Mouse (Mus musculus) midbrain, embryonic 12.5 days (tissue): ENCODE measurements around the gene Nr2f6. TPM values are rescaled to one million over a fixed set of nuclear protein-coding genes. Genes with fewer than 3 reads are reported as not detected.

Experiments used
- ATAC-seq: fragments of 200-750 bp; cut with Nextera tagmentation; 2 replicates; pipeline ENCODE4 v1.8.0; 2017; ENCODE audit warnings: low read depth, moderate TSS enrichment, moderate library complexity; ENCODE audit not compliant: low FRiP score
- H3K27ac ChIP-seq: fragments of 300-500 bp; sonication (generic); replicated peaks from 2 replicates; pipeline ENCODE4 v1.5.1; 2016; ENCODE audit warnings: mild to moderate bottlenecking
- H3K27me3 ChIP-seq: fragments of 300-500 bp; sonication (generic); 2 replicates; pipeline ENCODE4 v1.6.1; 2016; ENCODE audit warnings: mild to moderate bottlenecking
- H3K36me3 ChIP-seq: fragments of 300-500 bp; sonication (generic); 2 replicates; pipeline ENCODE4 v1.6.1; 2016
- H3K4me1 ChIP-seq: fragments of 300-500 bp; sonication (generic); 2 replicates; pipeline ENCODE4 v1.6.1; 2016
- H3K4me2 ChIP-seq: fragments of 300-500 bp; sonication (generic); replicated peaks from 2 replicates; pipeline ENCODE4 v1.6.1; 2016; ENCODE audit warnings: mild to moderate bottlenecking, moderate library complexity
- H3K4me3 ChIP-seq: fragments of 300-500 bp; sonication (generic); 2 replicates; pipeline ENCODE4 v1.5.1; 2016; ENCODE audit warnings: mild to moderate bottlenecking
- H3K9ac ChIP-seq: fragments of 300-500 bp; sonication (generic); replicated peaks from 2 replicates; pipeline ENCODE4 v1.6.1; 2016; ENCODE audit warnings: mild to moderate bottlenecking, moderate library complexity
- H3K9me3 ChIP-seq: fragments of 300-500 bp; sonication (generic); 2 replicates; pipeline ENCODE4 v1.6.1; 2016; ENCODE audit warnings: mild to moderate bottlenecking
- WGBS: fragments of 180-500 bp; shearing (Covaris S2); methylation state at CpG from one replicate; pipeline ENCODE4 v1.1.7; 2016; 5-methylcytosine and 5-hydroxymethylcytosine counted together
- polyA plus RNA-seq: library from polyadenylated mRNA; unstranded; fragments of >200 nt; fragmentation: Nextera tagmentation; extraction: Ambion mirVana; gene quantifications from 2 replicates; pipeline ENCODE4 v1.2.1, GENCODE M21; 2016

Nr2f6 gene
- 54.4 and 58.5 TPM in 2 replicates for polyA plus RNA-seq

DNA sequence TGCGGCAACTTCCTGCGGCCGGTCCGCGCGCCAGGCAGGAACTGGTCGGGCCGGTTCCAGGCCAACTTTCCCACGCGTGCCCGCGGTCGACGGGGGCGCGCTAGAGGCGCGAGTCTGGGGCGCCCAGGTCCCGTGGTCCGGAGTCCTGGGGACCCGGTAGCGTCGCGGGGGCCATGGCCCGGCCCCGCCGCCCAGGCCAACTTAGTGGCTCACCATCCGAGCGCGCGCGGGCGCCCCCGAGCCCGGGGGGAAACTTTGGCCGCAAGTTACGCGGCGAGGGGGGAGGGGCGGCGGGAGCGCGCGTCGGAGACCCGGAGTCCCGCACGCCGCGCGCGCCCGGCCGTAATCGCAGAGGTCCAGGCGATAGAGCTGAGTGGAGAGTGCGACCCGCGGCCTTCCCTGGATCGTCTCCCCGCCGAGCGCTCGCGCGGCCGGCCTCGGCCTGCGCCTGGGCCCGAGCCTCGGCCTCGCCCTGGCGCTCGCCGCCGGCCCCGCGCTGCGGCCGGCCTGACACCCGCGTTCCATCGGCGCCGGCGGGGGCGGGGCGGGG, at the start of gene Nr2f6:
Nr2f6 (minus strand) TSS at position 540 of the 550 bp plus-strand sequence.
- Histone ChIP-seq H3K27me3 (peaks cover 20% of the 10 kb centered on the region), H3K9ac (peak within 1 kb of the TSS; percentile 87), H3K27ac (peak within 1 kb of the TSS; percentile 92), H3K4me2 (peak within 1 kb of the TSS; percentile 98), H3K9me3 (no peaks in the 10 kb centered on the region), H3K4me3 (peak within 1 kb of the TSS; percentile 84), H3K36me3 (peaks cover 4% of the 10 kb centered on the region; the same call in 1 of the 2 replicates), H3K4me1 (peaks cover 54% of the 10 kb centered on the region)
- ATAC-seq: peak; percentile 70
- WGBS: 1% methylated on average over 63 of the region's 89 CpGs

DNA sequence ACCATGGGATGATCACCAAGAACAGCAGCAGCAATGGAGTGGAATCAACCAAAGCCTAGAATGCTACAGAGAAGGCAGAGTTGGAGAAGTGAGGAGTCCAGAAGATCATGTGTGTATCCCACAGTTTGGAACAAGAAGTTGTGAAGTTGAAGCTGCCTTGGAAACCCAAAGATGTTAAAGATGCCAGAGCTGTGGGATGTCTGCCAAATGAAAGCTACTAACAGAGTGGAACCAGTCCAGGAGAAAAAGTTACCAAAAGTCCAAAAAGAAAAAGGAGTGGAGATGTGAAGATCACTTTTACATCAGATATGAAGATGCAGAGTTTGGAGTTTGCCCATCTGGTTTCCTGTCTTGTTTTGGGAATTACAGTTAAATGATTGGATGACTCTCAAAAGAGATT, 40.4 kb upstream of the Nr2f6 start:
- no peak for ATAC-seq
- Histone ChIP-seq H3K9me3 (peaks cover 7% of the 10 kb centered on the region; the same call in 1 of the 2 replicates), H3K4me3 (no peak overlapping the region), H3K27me3 (0 out of 2 replicates have a peak, but pooled peaks cover 4% of the 10 kb centered on the region), H3K36me3 (no peaks in the 10 kb centered on the region), H3K4me1 (no peaks in the 10 kb centered on the region), H3K4me2 (no peak overlapping the region), H3K27ac (no peak overlapping the region), H3K9ac (no peak overlapping the region)

DNA sequence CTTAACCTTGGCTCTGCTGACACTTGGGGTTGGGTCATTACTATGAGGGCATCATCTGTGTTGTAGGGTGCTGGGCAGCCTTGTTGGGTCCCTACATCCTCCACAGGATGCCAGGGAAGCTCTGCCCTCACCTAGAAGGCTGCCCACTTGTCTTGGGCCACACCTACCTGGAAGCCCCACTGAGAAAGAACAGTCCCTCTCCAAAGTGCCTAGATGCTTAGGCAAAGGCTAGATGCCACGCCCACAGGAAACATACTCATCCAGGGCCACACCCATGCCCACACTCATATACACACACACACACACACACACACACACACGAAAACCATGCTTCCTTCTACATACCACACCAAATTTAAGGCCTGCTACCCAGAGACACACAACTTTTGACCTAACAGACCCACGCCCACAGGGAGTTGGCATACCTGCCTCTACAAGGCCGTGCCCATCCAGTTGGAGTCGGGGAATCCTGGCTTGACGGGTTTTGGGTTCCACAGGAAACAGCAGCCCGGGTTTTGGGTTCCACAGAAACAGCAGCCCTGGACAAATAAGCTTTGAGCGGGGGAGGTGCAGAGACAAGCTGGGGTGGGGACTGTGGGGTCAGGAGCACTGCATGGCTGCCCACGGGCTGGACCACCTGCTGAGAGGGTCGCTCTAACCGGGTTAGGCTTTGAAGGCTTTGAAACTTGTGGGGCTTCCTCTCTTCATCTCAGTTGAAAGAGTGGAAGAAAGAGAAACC, 29.9 kb upstream of the Nr2f6 start:
- 49% methylated on average over 11 of the region's 11 CpGs for WGBS
- no peak overlapping the region for H3K9ac ChIP-seq
- H3K4me2 ChIP-seq: no peak overlapping the region
- H3K36me3 ChIP-seq: peaks cover 31% of the 10 kb centered on the region
- H3K27ac ChIP-seq: no peak overlapping the region
- H3K4me3 ChIP-seq: no peak overlapping the region
- H3K4me1 ChIP-seq: peaks cover 15% of the 10 kb centered on the region
- no peaks in the 10 kb centered on the region; the same call in 1 of the 2 replicates for H3K27me3 ChIP-seq
- no peaks in the 10 kb centered on the region for H3K9me3 ChIP-seq
- ATAC-seq: no peak

DNA sequence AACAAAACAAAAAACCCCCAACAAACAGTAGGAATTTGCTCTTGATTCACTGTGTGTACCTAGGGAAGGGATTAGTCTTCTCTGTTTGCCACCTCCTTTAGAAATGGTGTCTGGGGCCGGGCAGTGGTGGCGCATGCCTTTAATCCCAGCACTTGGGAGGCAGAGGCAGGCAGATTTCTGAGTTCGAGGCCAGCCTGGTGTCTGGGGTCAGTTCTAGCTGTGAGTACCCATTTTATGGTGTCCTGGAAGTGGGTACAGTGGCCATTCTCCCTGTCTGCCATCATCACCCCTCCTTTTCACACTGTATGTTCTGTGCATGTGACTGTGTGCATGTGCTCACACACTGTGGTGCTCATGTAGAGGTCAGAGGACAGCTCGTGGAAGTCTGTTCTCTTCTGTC, 26.5 kb upstream of the Nr2f6 start:
- Histone ChIP-seq H3K27me3 (no peaks in the 10 kb centered on the region; the same call in 1 of the 2 replicates), H3K27ac (no peak overlapping the region), H3K4me3 (no peak overlapping the region), H3K9me3 (no peaks in the 10 kb centered on the region), H3K36me3 (peaks cover 35% of the 10 kb centered on the region), H3K4me2 (no peak overlapping the region), H3K4me1 (peaks cover 29% of the 10 kb centered on the region), H3K9ac (no peak overlapping the region)
- WGBS: 98% methylated on average over 4 of the region's 4 CpGs
- no peak for ATAC-seq

DNA sequence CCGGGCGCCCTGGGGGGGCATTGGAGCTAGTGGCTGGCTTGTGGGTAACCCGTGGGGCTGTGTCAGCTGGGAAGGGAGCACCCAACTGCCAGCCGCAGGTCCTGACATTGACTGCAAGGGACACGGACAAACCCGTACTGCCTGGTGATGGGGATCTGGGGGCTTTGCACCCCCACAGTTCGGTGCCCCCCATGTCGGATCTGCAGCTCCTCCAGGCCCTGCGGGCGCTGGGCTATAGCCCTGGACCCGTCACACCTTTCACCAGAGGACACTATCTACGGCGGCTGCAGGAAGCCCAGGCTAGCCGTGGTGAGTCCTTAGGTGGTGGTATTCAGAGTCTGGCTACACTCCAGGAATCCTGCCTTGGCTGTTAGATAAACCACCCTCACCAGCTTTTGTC, 25.7 kb upstream of the Nr2f6 start:
- Histone ChIP-seq H3K27me3 (no peaks in the 10 kb centered on the region; the same call in 1 of the 2 replicates), H3K9me3 (no peaks in the 10 kb centered on the region), H3K4me1 (peaks cover 29% of the 10 kb centered on the region), H3K36me3 (peaks cover 35% of the 10 kb centered on the region), H3K4me2 (peak overlapping the region; percentile 83), H3K4me3 (0 out of 2 replicates have a peak overlapping the region, but pooled peaks have one; percentile 65), H3K27ac (no peak overlapping the region), H3K9ac (peak overlapping the region; percentile 17; the same call in 1 of the 2 replicates)
- 92% methylated on average over 14 of the region's 14 CpGs for WGBS
- ATAC-seq: no peak

DNA sequence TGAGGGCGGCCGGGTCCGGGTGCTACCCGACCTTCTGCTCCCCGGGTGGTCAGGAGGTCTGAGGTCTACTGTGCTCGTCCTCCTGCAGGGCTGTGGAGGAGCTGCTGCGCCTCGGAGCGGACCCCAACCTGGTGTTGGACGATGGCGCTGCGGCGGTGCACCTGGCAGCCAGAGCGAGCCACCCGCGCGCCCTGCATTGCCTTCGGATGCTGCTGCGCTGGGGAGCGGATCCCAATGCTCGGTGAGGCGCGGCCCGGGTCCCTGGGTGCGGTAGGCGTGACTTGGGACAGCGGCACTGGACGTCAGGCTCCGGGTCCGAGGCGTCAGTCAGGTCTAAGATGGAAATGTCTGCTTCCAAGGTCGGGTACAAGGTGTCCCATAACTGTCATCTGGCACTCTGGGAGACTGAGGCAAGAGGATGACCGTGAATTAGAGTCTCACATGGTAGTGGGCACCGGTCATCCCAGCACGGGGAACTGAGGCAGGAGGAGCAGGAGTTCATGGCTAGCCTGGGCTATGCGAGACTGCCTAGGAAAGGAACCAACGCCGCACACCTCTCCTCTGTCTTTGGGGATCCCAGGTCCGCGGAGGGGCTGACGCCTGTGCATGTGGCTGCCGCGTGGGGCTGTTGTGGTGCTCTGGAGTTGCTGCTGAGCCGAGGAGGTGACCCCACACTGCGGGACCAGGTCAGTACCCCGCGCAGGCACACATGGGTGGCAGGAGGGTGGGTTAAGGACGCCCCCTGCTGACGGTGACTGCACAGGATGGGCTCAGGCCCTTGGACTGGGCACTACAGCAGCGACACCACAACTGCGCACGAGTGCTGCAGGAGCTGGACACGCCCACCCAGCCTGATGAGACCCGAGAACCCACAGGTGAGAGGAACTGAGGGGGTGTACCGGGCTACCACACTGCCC, 24.6 kb upstream of the Nr2f6 start:
- Histone ChIP-seq H3K4me2 (peak overlapping the region; percentile 83), H3K4me1 (peaks cover 25% of the 10 kb centered on the region), H3K36me3 (peaks cover 35% of the 10 kb centered on the region), H3K9me3 (no peaks in the 10 kb centered on the region), H3K4me3 (peak overlapping the region; percentile 65), H3K27ac (peak overlapping the region; percentile 63; the same call in 1 of the 2 replicates), H3K9ac (peak overlapping the region; percentile 66), H3K27me3 (no peaks in the 10 kb centered on the region)
- WGBS: 1% methylated on average over 55 of the region's 55 CpGs
- ATAC-seq: peak; percentile 79

DNA sequence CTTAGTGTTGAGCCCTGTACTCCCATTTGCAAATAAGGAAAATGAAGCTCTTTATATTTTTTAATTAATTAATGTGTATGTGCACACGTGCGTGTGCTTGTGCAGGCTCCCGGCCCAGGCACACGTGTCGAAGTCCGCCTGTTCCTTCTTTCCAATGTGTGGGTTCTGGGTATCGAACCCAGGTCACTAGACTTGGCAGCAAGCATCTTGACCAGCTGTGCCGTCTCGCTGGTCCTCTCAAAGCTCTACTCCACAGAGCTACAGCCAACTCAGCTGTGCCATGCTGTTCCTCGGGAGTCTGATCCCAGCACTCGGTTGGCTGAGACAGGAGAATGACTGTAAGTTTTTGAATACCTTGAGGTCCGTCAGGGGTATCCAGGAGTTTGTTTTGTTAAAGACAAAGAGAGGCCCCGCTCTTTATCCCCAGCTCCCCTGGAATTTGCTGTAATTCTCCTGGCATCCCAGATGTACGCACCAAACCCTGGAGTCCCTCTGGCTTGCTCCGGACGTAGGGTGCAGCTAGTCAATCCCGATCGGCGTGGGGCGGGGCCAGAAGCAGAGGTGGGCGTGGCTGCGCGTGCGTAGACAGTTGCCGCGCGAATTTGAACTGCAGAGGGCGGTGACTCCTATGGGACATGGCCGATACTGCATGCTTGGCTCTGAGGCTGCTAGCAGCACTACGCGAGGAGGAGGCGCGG, 23.8 kb upstream of the Nr2f6 start, which contains the start of gene Ankle1:
Ankle1 (plus strand) TSS at position 610 of the 698 bp plus-strand sequence.
- H3K36me3 ChIP-seq: peaks cover 39% of the 10 kb centered on the region
- H3K27ac ChIP-seq: peak within 1 kb of the TSS; percentile 63

DNA sequence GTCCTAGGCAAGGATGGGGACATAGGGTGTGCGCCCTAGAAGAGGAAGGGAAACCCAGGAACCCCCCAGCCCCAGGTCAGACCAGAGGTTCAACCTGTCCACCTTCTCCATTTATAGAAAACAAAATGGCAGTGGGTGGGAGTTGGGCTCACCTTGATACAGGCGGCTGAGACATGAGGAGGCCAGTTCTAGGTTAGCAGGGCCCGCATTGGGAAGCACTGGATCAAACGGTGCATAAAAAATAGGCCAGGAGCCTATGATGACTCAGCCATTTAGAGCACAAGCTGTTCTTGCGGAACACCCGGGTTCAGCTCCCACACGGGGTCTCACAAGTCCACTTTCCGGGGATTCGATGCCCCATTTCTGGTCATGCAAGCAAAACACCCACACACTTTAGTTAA, 23.2 kb upstream of the Nr2f6 start:
- Histone ChIP-seq H3K4me2 (peak overlapping the region; percentile 83; the same call in 1 of the 2 replicates), H3K4me1 (peaks cover 25% of the 10 kb centered on the region), H3K27me3 (no peaks in the 10 kb centered on the region), H3K27ac (no peak overlapping the region), H3K9me3 (no peaks in the 10 kb centered on the region), H3K36me3 (peaks cover 41% of the 10 kb centered on the region), H3K9ac (no peak overlapping the region), H3K4me3 (no peak overlapping the region)
- no peak for ATAC-seq
- WGBS: 90% methylated on average over 9 of the region's 9 CpGs

More for the DNA sequence above, 23.8 kb upstream of the Nr2f6 start, which contains the start of gene Ankle1:
- peak; percentile 88 for ATAC-seq
- H3K4me3 ChIP-seq: peak within 1 kb of the TSS; percentile 65
- peaks cover 25% of the 10 kb centered on the region for H3K4me1 ChIP-seq
- WGBS: 17% methylated on average over 33 of the region's 33 CpGs
- no peaks in the 10 kb centered on the region for H3K27me3 ChIP-seq
- H3K9me3 ChIP-seq: no peaks in the 10 kb centered on the region
- H3K9ac ChIP-seq: peak within 1 kb of the TSS; percentile 66
- peak within 1 kb of the TSS; percentile 83 for H3K4me2 ChIP-seq

DNA sequence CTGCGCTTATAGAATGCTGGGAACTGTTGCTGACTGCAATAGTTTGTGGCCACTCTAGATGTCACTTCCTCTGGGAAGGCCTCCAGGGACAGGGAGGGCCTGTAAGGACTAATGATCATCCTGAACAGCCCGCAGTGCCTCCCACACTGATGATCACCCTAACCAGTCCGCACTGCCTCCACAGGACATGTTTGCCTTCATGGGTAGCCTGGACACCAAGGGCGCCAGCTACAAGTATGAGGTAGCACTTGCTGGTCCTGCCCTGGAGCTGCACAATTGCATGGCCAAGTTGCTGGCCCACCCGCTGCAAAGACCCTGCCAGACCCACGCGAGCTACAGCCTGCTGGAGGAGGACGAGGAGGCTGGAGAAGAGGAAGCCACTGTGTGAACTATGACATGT, 22.3 kb upstream of the Nr2f6 start:
- WGBS: 92% methylated on average over 8 of the region's 8 CpGs
- no peak for ATAC-seq
- no peak overlapping the region for H3K9ac ChIP-seq
- peaks cover 39% of the 10 kb centered on the region for H3K36me3 ChIP-seq
- H3K4me1 ChIP-seq: peaks cover 25% of the 10 kb centered on the region
- H3K9me3 ChIP-seq: no peaks in the 10 kb centered on the region
- H3K27ac ChIP-seq: no peak overlapping the region
- H3K4me3 ChIP-seq: no peak overlapping the region
- no peak overlapping the region for H3K4me2 ChIP-seq
- H3K27me3 ChIP-seq: no peaks in the 10 kb centered on the region

DNA sequence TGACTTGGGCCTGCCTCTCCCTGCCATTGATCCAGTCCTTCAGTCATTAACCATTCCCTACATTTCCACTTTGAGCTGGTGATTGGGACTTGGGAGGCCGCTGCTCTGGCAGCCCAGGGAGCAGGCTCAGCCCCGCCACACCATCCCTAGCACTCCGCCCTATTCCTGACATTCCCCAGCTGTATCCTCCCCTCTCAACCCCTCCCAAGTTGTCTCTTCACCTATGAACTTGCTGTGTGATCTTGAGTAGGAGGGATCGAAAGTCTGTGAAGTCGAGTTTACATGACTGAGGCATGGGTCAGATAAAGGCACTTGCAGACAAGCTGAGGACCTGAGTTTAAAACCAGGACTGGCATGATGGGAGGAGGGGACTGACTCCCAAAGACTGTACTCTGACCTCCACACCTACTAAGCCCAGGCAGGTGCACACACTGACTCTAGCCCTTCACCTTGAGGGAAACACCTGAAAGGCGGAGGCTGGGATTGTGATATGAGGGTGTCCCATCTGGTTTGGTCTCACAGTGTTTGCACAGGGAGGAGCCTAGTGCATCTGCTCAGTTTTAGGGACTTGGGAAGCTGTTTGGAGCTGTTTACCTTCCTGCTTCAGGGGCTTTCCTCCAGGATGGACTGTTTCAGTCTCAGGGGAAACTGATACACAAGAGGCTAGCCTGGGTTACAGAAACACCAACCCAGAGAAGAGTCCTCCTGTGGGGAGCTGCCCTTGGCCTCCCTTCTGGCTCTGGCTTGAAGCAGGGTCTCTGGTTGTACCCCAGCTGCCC, 21.5 kb upstream of the Nr2f6 start:
- 89% methylated on average over 6 of the region's 6 CpGs for WGBS
- H3K9me3 ChIP-seq: no peaks in the 10 kb centered on the region
- H3K4me3 ChIP-seq: no peak overlapping the region
- no peak overlapping the region for H3K4me2 ChIP-seq
- no peak overlapping the region for H3K9ac ChIP-seq
- peaks cover 25% of the 10 kb centered on the region for H3K4me1 ChIP-seq
- ATAC-seq: no peak
- H3K36me3 ChIP-seq: peaks cover 38% of the 10 kb centered on the region
- no peaks in the 10 kb centered on the region for H3K27me3 ChIP-seq
- no peak overlapping the region for H3K27ac ChIP-seq
